8 mouse cellular contexts compared by ENCODE assay signal in the genomic region with DNA sequence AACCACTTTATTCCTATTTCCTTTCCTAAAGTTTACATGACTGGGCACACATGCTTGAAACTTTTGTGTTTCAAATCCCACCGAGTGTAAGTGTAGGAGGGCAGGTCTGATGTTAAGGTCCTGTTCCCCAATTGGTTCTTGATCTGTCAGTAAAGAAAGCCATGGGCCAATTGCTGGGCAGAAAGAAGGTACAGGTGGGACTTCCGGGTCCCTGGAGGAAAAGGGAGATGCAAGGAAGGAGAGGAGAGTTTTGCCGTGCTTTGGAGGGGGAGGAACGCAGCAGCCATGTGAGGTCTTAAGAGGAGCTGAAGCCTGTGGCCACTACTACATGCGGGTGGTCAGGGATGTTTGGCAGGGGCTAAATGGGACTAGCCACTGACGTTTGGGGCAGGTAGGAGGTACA. TPM values are rescaled to one million over a fixed set of nuclear protein-coding genes. Genes with fewer than 3 reads are reported as not detected.
DNase-seq lines count a peak whose midpoint lies in the region; ATAC-seq and TF ChIP-seq lines count a peak whose summit lies in the region.

No protein-coding gene starts in this region.

- intact Hi-C loops in heart, postnatal 10 days (cut with DNase I), result loop anchor here (5.0 kb wide), 1 partner anchor 48 kb away; a partner anchor contains a TSS

- H3K9me3 ChIP-seq in heart, embryonic 15.5 days (replicated peaks), result no peaks in the 10 kb centered on the region
- no peaks in the 10 kb centered on the region for H3K9me3 ChIP-seq in forebrain, embryonic 11.5 days (ENCODE audit: control insufficient read depth, low read length)
- H3K9me3 ChIP-seq in lung, postnatal 0 days (ENCODE audit: low read length), result no peaks in the 10 kb centered on the region

- H3K9ac ChIP-seq in heart, embryonic 15.5 days, result no peak overlapping the region
- no peak overlapping the region for H3K9ac ChIP-seq in forebrain, embryonic 11.5 days (ENCODE audit: low read length)
- no peak overlapping the region for H3K9ac ChIP-seq in lung, postnatal 0 days (replicated peaks; ENCODE audit: low read depth)

- TF ChIP-seq EP300 in lung, postnatal 0 days (IDR thresholded peaks at IDR 0.05), result no peak

- no peak for DNase-seq in heart, postnatal 10 days
- DNase-seq in CD8-positive naive resting alpha-beta T cell, adult 2 months (ENCODE audit: low read depth in 2 of 2, low spot score in 2 of 2), result peak; percentile 12 to 19
- DNase-seq in forebrain, embryonic 11.5 days (ENCODE audit: low spot score), result no peak
- peak; percentile 5 for DNase-seq in lung, postnatal 0 days (ENCODE audit: low spot score)
- peak; percentile 36 for DNase-seq in yolk sac, embryonic 10.5 days (ENCODE audit: low spot score)
- no peak for DNase-seq in adrenal gland, postnatal 36 days
- no peak for DNase-seq in gastrocnemius, adult 18-20 months (ENCODE audit: low spot score)

- peak overlapping the region; percentile 34 for H3K4me3 ChIP-seq in heart, embryonic 15.5 days
- H3K4me3 ChIP-seq in forebrain, embryonic 11.5 days (ENCODE audit: low read depth, low read length), result no peak overlapping the region
- H3K4me3 ChIP-seq in lung, postnatal 0 days (ENCODE audit: low read depth, low read length), result no peak overlapping the region

- 52% methylated on average over 6 of the region's 6 CpGs for WGBS in heart, embryonic 15.5 days
- 57% methylated on average over 6 of the region's 6 CpGs for WGBS in forebrain, embryonic 11.5 days
- WGBS in lung, postnatal 0 days, result 58% methylated on average over 6 of the region's 6 CpGs

- peaks cover 24% of the 10 kb centered on the region for H3K4me1 ChIP-seq in heart, embryonic 15.5 days (replicated peaks)
- H3K4me1 ChIP-seq in forebrain, embryonic 11.5 days (replicated peaks; ENCODE audit: control insufficient read depth, insufficient read depth, low read length), result no peaks in the 10 kb centered on the region
- H3K4me1 ChIP-seq in lung, postnatal 0 days (ENCODE audit: insufficient read depth, low read depth, low read length), result no peaks in the 10 kb centered on the region

- peak overlapping the region; percentile 41 for H3K4me2 ChIP-seq in heart, embryonic 15.5 days
- no peak overlapping the region for H3K4me2 ChIP-seq in forebrain, embryonic 11.5 days (ENCODE audit: low read depth, low read length, severe bottlenecking)
- H3K4me2 ChIP-seq in lung, postnatal 0 days (replicated peaks; ENCODE audit: low read depth, low read length), result no peak overlapping the region

- no peaks in the 10 kb centered on the region for H3K36me3 ChIP-seq in heart, embryonic 15.5 days
- no peaks in the 10 kb centered on the region for H3K36me3 ChIP-seq in forebrain, embryonic 11.5 days (ENCODE audit: control insufficient read depth, insufficient read depth, low read length)
- no peaks in the 10 kb centered on the region for H3K36me3 ChIP-seq in lung, postnatal 0 days (ENCODE audit: insufficient read depth, low read length)

- no peak for ATAC-seq in heart, embryonic 15.5 days (replicated peaks; ENCODE audit: insufficient number of reproducible peaks, insufficient read depth, low FRiP score, low read depth)
- ATAC-seq in forebrain, embryonic 11.5 days (replicated peaks; ENCODE audit: low FRiP score), result 0 out of 2 replicates have a peak, but pooled peaks have one; percentile 28
- ATAC-seq in lung, postnatal 0 days, result no peak

- no peaks in the 10 kb centered on the region for H3K27me3 ChIP-seq in heart, embryonic 15.5 days
- no peaks in the 10 kb centered on the region for H3K27me3 ChIP-seq in forebrain, embryonic 11.5 days (ENCODE audit: control insufficient read depth, insufficient read depth, low read length)
- H3K27me3 ChIP-seq in lung, postnatal 0 days (replicated peaks; ENCODE audit: insufficient read depth, low read length), result no peaks in the 10 kb centered on the region

- H3K27ac ChIP-seq in heart, embryonic 15.5 days, result peak overlapping the region; percentile 91
- no peak overlapping the region for H3K27ac ChIP-seq in forebrain, embryonic 11.5 days (ENCODE audit: low read depth, low read length)
- no peak overlapping the region for H3K27ac ChIP-seq in lung, postnatal 0 days (ENCODE audit: low read length)

- TF ChIP-seq CTCF in lung, postnatal 0 days (IDR thresholded peaks at IDR 0.05), result no peak

RNA-seq across cellular contexts. Expression of a gene that starts 35.7 kb away (rescaled TPM):
- 0.62 and 0.75 TPM in 2 replicates for polyA plus RNA-seq in heart, embryonic 15.5 days (2015; fragmentation: Nextera tagmentation; extraction: Ambion mirVana)
- total RNA-seq in heart, postnatal 10 days (2021), result under 1 TPM; 0.17 to 0.24 TPM
- polyA plus RNA-seq in forebrain, embryonic 11.5 days (2014; fragmentation: Nextera tagmentation; extraction: Ambion mirVana), result 0.59 TPM in 1 of 2 replicates, not detected in the other
- 0.27 and 0.33 TPM in 2 replicates for polyA plus RNA-seq in lung, postnatal 0 days (2015; fragmentation: Nextera tagmentation; extraction: Ambion mirVana)
- under 1 TPM; 0.40 to 0.76 TPM for total RNA-seq in adrenal gland, postnatal 36 days (2021)
- total RNA-seq in gastrocnemius, adult 18-20 months (2021), result under 1 TPM in 1 of 2 experiments, not detected in 1; 0.17 TPM

RNA-seq across cellular contexts. Expression of a gene that starts 48.6 kb away (rescaled TPM):
- polyA plus RNA-seq in heart, embryonic 15.5 days (2015; fragmentation: Nextera tagmentation; extraction: Ambion mirVana), result 5.7 and 6.3 TPM in 2 replicates
- 10 to 100 TPM; 18.7 to 18.9 TPM for total RNA-seq in heart, postnatal 10 days (2021)
- 2.5 and 4.2 TPM in 2 replicates for polyA plus RNA-seq in forebrain, embryonic 11.5 days (2014; fragmentation: Nextera tagmentation; extraction: Ambion mirVana)
- polyA plus RNA-seq in lung, postnatal 0 days (2015; fragmentation: Nextera tagmentation; extraction: Ambion mirVana), result 4.3 and 5.4 TPM in 2 replicates
- 1 to 10 TPM; 2.9 to 3.9 TPM for total RNA-seq in adrenal gland, postnatal 36 days (2021)
- 1 to 10 TPM in 1 of 2 experiments, under 1 TPM in 1; 0.96 to 1.6 TPM for total RNA-seq in gastrocnemius, adult 18-20 months (2021)

Comparison
In these comparisons a context has a peak if more than half of its experiments do, and no peak if none do; other contexts are left out.
1. DNase-seq: peak in CD8-positive naive resting alpha-beta T cell, adult 2 months (2 of 2), lung, postnatal 0 days (single experiment) and yolk sac, embryonic 10.5 days (single experiment); none in heart, postnatal 10 days (0 of 2), forebrain, embryonic 11.5 days (single experiment), adrenal gland, postnatal 36 days (0 of 2) and gastrocnemius, adult 18-20 months (single experiment).
2. RNA of a gene that starts 48.6 kb away (total RNA-seq): 18.7 to 18.9 TPM in heart, postnatal 10 days; 2.9 to 3.9 TPM in adrenal gland, postnatal 36 days and 0.96 to 1.6 TPM in gastrocnemius, adult 18-20 months; every median in the first group is over 4 times any median in the second.